Mouse (Mus musculus) forebrain, embryonic 10.5 days (tissue): ENCODE data around the gene Hnrnph1. TPM values are rescaled to one million over a fixed set of nuclear protein-coding genes. Genes with fewer than 3 reads are reported as not detected.

Source experiments
- DNase-seq: peaks from one replicate; pipeline ENCODE4 v3.0.0-alpha.2; 2017; ENCODE audit warnings: low spot score; ENCODE audit errors: extremely low spot score
- H3K27ac ChIP-seq: fragments of 300-500 bp; sonication (generic); 2 replicates; pipeline ENCODE4 v1.5.1; 2016; ENCODE audit warnings: mild to moderate bottlenecking
- H3K27me3 ChIP-seq: fragments of 300-500 bp; sonication (generic); 2 replicates; pipeline ENCODE4 v1.6.1; 2016; ENCODE audit warnings: mild to moderate bottlenecking; ENCODE audit not compliant: poor library complexity, severe bottlenecking
- H3K36me3 ChIP-seq: fragments of 300-500 bp; sonication (generic); replicated peaks from 2 replicates; pipeline ENCODE4 v1.6.1; 2016; ENCODE audit warnings: mild to moderate bottlenecking, moderate library complexity
- H3K4me1 ChIP-seq: fragments of 300-500 bp; sonication (generic); 2 replicates; pipeline ENCODE4 v1.6.1; 2016
- H3K4me3 ChIP-seq: fragments of 300-500 bp; sonication (generic); 2 replicates; pipeline ENCODE4 v1.5.1; 2016; ENCODE audit warnings: mild to moderate bottlenecking, moderate library complexity
- H3K9me3 ChIP-seq: fragments of 300-500 bp; sonication (generic); 2 replicates; pipeline ENCODE4 v1.6.1; 2016; ENCODE audit warnings: mild to moderate bottlenecking, moderate library complexity
- WGBS: fragments of 180-500 bp; shearing (Covaris S2); methylation state at CpG from one replicate; pipeline ENCODE4 v1.1.7; 2016; 5-methylcytosine and 5-hydroxymethylcytosine counted together
- microRNA counts: library from miRNA; unstranded; fragments of <30 nt; microRNA quantifications from one replicate; lab custom pipeline; 2017
- microRNA-seq: library from miRNA; unstranded; fragments of <30 nt; microRNA quantifications from one replicate; pipeline ENCODE4, GENCODE M21; 2017
- polyA plus RNA-seq: library from polyadenylated mRNA; unstranded; fragments of >200 nt; fragmentation: Nextera tagmentation; extraction: Ambion mirVana; gene quantifications from 2 replicates; pipeline ENCODE4 v1.2.1, GENCODE M21; 2016

Gene Hnrnph1
- polyA plus RNA-seq, 1 experiment from 2014 or later: 666 TPM

DNA sequence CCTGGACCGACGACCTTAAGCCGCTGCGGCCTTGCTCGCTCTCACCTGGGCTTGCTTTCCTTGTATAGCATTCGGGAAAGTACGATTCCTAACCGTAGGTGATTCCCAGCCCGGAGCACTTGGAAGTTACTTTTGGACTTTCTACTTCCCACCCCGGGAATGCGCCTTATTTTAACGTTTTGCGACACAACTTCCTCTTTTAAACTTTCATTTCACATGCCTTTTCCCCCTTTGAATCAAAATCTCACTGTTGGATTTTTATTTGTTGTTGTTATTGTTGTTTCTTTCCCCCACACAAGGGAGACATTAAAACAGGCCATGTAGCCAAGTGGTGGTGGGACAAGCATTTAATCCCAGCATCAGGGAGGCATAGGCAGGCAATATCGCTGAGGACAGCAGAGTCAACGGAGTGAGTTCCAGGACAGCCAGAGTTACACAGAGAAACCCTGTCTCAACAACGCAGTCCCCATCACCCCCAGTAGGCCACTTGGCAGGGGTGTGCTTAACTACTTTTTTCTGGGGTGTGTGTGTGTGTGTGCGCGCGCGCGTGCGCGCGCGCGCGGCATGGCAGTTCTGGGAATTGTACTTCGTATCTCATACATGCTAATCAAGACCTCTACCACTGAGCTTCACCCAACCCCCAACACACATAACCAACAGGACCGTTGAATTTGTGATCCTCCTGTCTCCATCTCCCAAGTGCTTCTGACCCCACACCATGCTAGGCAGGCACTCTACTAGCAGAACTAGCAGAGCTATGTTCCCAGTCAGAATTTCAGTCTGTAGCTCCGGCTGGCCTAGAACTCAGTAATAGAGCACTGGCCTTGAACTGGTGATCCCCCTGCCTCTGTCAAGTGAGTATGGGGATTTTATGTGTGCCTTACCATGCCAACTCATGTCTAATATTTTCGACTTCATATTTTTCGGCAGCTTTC, 54.6 kb downstream of the Hnrnph1 start:
- peak; percentile 23 for DNase-seq
- WGBS: 27% methylated on average over 32 of the region's 32 CpGs
- peak overlapping the region; percentile 99 for H3K27ac ChIP-seq
- no peaks in the 10 kb centered on the region for H3K9me3 ChIP-seq
- H3K4me1 ChIP-seq: peaks cover 19% of the 10 kb centered on the region
- H3K4me3 ChIP-seq: peak overlapping the region; percentile 79
- H3K36me3 ChIP-seq: no peaks in the 10 kb centered on the region
- H3K27me3 ChIP-seq: no peaks in the 10 kb centered on the region; the same call in 1 of the 2 replicates

DNA sequence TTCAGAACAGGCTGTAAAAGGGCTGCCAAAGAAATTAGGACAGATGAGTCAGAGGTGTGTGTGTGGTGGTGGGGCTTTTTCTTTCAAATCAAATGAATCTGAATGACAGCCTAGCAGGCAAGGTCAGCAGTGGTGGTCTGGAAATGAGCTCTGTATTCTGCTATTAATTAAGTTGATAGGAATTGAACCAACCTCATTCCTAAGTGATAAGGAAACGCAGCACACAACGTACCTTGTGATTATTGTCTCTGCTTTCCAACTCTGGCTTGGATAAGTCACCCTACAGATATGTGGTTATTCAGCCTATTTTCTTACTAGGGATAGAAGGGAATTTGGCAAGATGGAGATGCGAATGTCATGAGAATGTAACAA, 55.3 kb downstream of the Hnrnph1 start:
- Histone ChIP-seq H3K27ac (no peak overlapping the region), H3K36me3 (no peaks in the 10 kb centered on the region), H3K9me3 (no peaks in the 10 kb centered on the region), H3K27me3 (no peaks in the 10 kb centered on the region; the same call in 1 of the 2 replicates), H3K4me3 (peak overlapping the region; percentile 79; the same call in 1 of the 2 replicates), H3K4me1 (peaks cover 19% of the 10 kb centered on the region)
- DNase-seq: no peak
- 91% methylated on average over 3 of the region's 3 CpGs for WGBS

DNA sequence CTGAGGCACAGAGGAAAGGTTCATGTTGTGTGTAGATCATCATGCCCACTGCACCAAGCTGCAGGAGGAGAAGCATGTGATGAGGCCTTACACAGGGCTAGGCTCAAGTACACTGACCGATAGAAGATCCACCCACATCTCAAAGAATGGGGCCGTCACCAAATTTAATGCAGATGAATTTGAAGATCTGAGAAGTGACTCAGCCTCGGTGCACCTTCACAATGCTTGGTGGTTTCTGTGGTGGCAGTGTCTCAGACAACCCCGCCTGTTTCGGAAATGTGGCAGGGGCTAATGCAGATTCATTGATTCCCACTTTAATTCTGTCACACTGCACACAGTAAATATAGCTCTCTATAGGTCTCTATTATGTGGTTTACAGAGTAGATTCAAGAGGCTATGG, 56.1 kb downstream of the Hnrnph1 start:
- H3K4me3 ChIP-seq: no peak overlapping the region
- WGBS: 89% methylated on average over 5 of the region's 5 CpGs

More for the DNA sequence above, 56.1 kb downstream of the Hnrnph1 start:
- peaks cover 19% of the 10 kb centered on the region for H3K4me1 ChIP-seq
- H3K9me3 ChIP-seq: no peaks in the 10 kb centered on the region
- no peak for DNase-seq
- H3K36me3 ChIP-seq: no peaks in the 10 kb centered on the region
- H3K27me3 ChIP-seq: no peaks in the 10 kb centered on the region; the same call in 1 of the 2 replicates
- no peak overlapping the region for H3K27ac ChIP-seq

MicroRNAs within 50 kb of the gene (microRNA counts, 519-probe panel; counts per million panel counts)
- 4,534 counts per million, percentile 80 among the panel's probes with 10 or more counts for microRNA mmu-miR-804 (lab: Ali Mortazavi, UCI)

Small RNA genes within 50 kb of the gene (microRNA-seq; reads per million reads assigned to microRNA genes)
- not detected for gene Mir804

Other genes with a start within 250 kb of the Hnrnph1 start
- 32.5 TPM in 2 replicates for gene Tbc1d9b, start 245.6 kb upstream of the Hnrnph1 start, polyA plus RNA-seq
- 22.8 and 25.9 TPM in 2 replicates for gene Mrnip, start 202.5 kb upstream of the Hnrnph1 start, polyA plus RNA-seq
- gene Sqstm1, start 166.2 kb upstream of the Hnrnph1 start, polyA plus RNA-seq: 117 and 122 TPM in 2 replicates
- gene Mgat4b, start 166.1 kb upstream of the Hnrnph1 start, polyA plus RNA-seq: 10.8 and 13.2 TPM in 2 replicates
- 0.79 and 1.1 TPM in 2 replicates for gene Ltc4s, start 138.4 kb upstream of the Hnrnph1 start, polyA plus RNA-seq
- 5.4 and 5.8 TPM in 2 replicates for gene Maml1, start 84.7 kb upstream of the Hnrnph1 start, polyA plus RNA-seq
- gene Canx, start 51.3 kb upstream of the Hnrnph1 start, polyA plus RNA-seq: 334 and 352 TPM in 2 replicates
- gene Cby3, start 22.5 kb upstream of the Hnrnph1 start, polyA plus RNA-seq: 0.23 and 0.57 TPM in 2 replicates
- gene Rufy1, start 54.1 kb downstream of the Hnrnph1 start, polyA plus RNA-seq: 23.1 and 24.0 TPM in 2 replicates
- 0.19 and 0.60 TPM in 2 replicates for gene Adamts2, start 225.1 kb downstream of the Hnrnph1 start, polyA plus RNA-seq